Mouse (Mus musculus) G1E (cell line): Measurements from ENCODE around the gene Pigu.

Experiments used
- CTCF ChIP-seq: IDR thresholded peaks from 2 replicates; pipeline ENCODE4 v1.5.1; 2012; ENCODE audit warnings: low read depth, low read length, inconsistent platforms, mixed read lengths
- GATA1 ChIP-seq: IDR thresholded peaks from 2 replicates; pipeline ENCODE4 v1.6.1; 2012; ENCODE audit warnings: borderline replicate concordance, low read length, inconsistent platforms, mixed read lengths
- GATA2 ChIP-seq: IDR thresholded peaks from 2 replicates; pipeline ENCODE4 v1.6.1; 2012; ENCODE audit warnings: low read depth, low read length, inconsistent platforms, borderline replicate concordance
- POLR2AphosphoS5 ChIP-seq: IDR thresholded peaks from 2 replicates; pipeline ENCODE4 v1.6.1; 2012; ENCODE audit warnings: low read depth, low read length, inconsistent platforms; ENCODE audit not compliant: insufficient replicate concordance
- TAL1 ChIP-seq: conservative IDR thresholded peaks from 2 replicates; pipeline ENCODE4 v1.6.1; 2012; ENCODE audit warnings: low read depth, low read length, inconsistent platforms, mixed read lengths

DNA sequence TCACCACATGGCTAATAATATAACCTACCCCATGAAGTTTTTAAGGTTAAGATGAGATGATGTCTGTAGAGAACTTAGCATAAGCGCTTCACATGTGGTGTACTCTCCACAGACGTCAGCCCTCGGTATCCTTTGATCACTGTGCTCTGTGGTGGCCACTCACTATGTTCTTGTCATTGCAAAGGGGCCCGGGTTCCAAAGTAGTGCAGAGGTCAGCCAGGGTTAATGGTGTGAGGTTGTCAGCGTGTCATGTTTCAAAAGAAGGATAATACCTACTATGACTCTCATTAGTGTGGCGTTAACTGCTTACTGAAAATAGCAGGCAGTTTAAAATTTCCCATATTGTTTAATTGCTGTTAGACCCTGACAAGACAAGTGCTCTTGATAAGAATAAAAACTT is 43.6 kb downstream of the Pigu start:
- TF ChIP-seq POLR2AphosphoS5 (no peak), TAL1 (no peak), CTCF (no peak), GATA1 (no peak), GATA2 (no peak)
